Mouse (Mus musculus) cerebellum, adult 8-10 months (tissue): ENCODE data around the gene Klhl3.

Source experiments
- DNase-seq: peaks from one replicate; pipeline ENCODE4 v3.0.0; 2022

Klhl3 gene

GRCm38 (mm10) chr13:58124278-58124677 lies 10.9 kb upstream of the Klhl3 start:
- no peak for DNase-seq

- DNase-seq = no peak
Measured at GRCm38 (mm10) chr13:58123381-58123780, 10.0 kb upstream of the Klhl3 start.

GRCm38 (mm10) chr13:58122786-58123297 lies 9.4 kb upstream of the Klhl3 start:
- DNase-seq = no peak

GRCm38 (mm10) chr13:58117318-58118017 lies 4.1 kb upstream of the Klhl3 start:
- DNase-seq = peak; percentile 52

GRCm38 (mm10) chr13:58116801-58117200 lies 3.4 kb upstream of the Klhl3 start:
- DNase-seq = no peak

GRCm38 (mm10) chr13:58115227-58115626 lies 1.8 kb upstream of the Klhl3 start:
- no peak for DNase-seq

GRCm38 (mm10) chr13:58112601-58113041 lies 771 bp downstream of the Klhl3 start:
- peak; percentile 45 for DNase-seq

- DNase-seq = peak; percentile 32
Measured at GRCm38 (mm10) chr13:58112191-58112590, 1.2 kb downstream of the Klhl3 start.

- DNase-seq = peak; percentile 34
Measured at GRCm38 (mm10) chr13:58111306-58111705, 2.1 kb downstream of the Klhl3 start.

- DNase-seq = no peak
Measured at GRCm38 (mm10) chr13:58090643-58091042, 22.7 kb downstream of the Klhl3 start.

GRCm38 (mm10) chr13:58084396-58084795 lies 29.0 kb downstream of the Klhl3 start:
- peak; percentile 45 for DNase-seq

- no peak for DNase-seq
Measured at GRCm38 (mm10) chr13:58083521-58083920, 29.9 kb downstream of the Klhl3 start.

GRCm38 (mm10) chr13:58083048-58083447 lies 30.3 kb downstream of the Klhl3 start:
- no peak for DNase-seq

GRCm38 (mm10) chr13:58078361-58078760 lies 35.0 kb downstream of the Klhl3 start:
- no peak for DNase-seq

GRCm38 (mm10) chr13:58074881-58075280 lies 38.5 kb downstream of the Klhl3 start:
- no peak for DNase-seq

- DNase-seq = peak; percentile 48
Measured at GRCm38 (mm10) chr13:58074466-58074865, 38.9 kb downstream of the Klhl3 start.

- DNase-seq = no peak
Measured at GRCm38 (mm10) chr13:58073254-58073882, 40.0 kb downstream of the Klhl3 start.

GRCm38 (mm10) chr13:58071209-58071608 lies 42.2 kb downstream of the Klhl3 start:
- no peak for DNase-seq

GRCm38 (mm10) chr13:58070504-58070903 lies 42.9 kb downstream of the Klhl3 start:
- DNase-seq = no peak

- DNase-seq = no peak
Measured at GRCm38 (mm10) chr13:58068421-58069209, 44.8 kb downstream of the Klhl3 start.

- DNase-seq = no peak
Measured at GRCm38 (mm10) chr13:58067540-58068103, 45.8 kb downstream of the Klhl3 start.

- DNase-seq = no peak
Measured at GRCm38 (mm10) chr13:58066496-58067389, 46.6 kb downstream of the Klhl3 start.
